Mouse (Mus musculus): ENCODE data around the gene Spdye4c. TPM values are rescaled to one million over a fixed set of nuclear protein-coding genes. Genes with fewer than 3 reads are reported as not detected.

The Spdye4c gene
- polyA plus RNA-seq, 1 experiment from 2014 or later = not detected

- H3K4me2 ChIP-seq (ENCODE audit: low read depth, low read length) = no peak overlapping the region
- WGBS = 30% methylated on average over 16 of the region's 16 CpGs
- H3K9me3 ChIP-seq (ENCODE audit: control insufficient read depth, low read length) = no peaks in the 10 kb centered on the region
- H3K4me1 ChIP-seq (replicated peaks; ENCODE audit: control insufficient read depth, insufficient read depth, low read length) = no peaks in the 10 kb centered on the region
- no peaks in the 10 kb centered on the region for H3K36me3 ChIP-seq (ENCODE audit: control insufficient read depth, insufficient read depth, low read length)
- H3K27ac ChIP-seq (ENCODE audit: low read length) = no peak overlapping the region
- no peak overlapping the region for H3K4me3 ChIP-seq (ENCODE audit: low read length)
- ATAC-seq (ENCODE audit: low read depth) = peak; percentile 92
- H3K27me3 ChIP-seq (ENCODE audit: control insufficient read depth, insufficient read depth, low read depth, low read length) = no peaks in the 10 kb centered on the region; the same call in 1 of the 2 replicates
- H3K9ac ChIP-seq (ENCODE audit: low read length) = no peak overlapping the region
Observed at GRCm38 (mm10) chr2:128572726-128573624, 18.0 kb upstream of the Spdye4c start.

- Histone ChIP-seq H3K4me1 (replicated peaks; ENCODE audit: control insufficient read depth, insufficient read depth, low read length) (no peaks in the 10 kb centered on the region), H3K27me3 (ENCODE audit: control insufficient read depth, insufficient read depth, low read depth, low read length) (no peaks in the 10 kb centered on the region), H3K9ac (ENCODE audit: low read length) (no peak overlapping the region), H3K4me2 (ENCODE audit: low read depth, low read length) (no peak overlapping the region), H3K9me3 (ENCODE audit: control insufficient read depth, low read length) (no peaks in the 10 kb centered on the region), H3K36me3 (ENCODE audit: control insufficient read depth, insufficient read depth, low read length) (no peaks in the 10 kb centered on the region), H3K27ac (ENCODE audit: low read length) (no peak overlapping the region), H3K4me3 (ENCODE audit: low read length) (no peak overlapping the region)
- 74% methylated on average over 5 of the region's 5 CpGs for WGBS
- ATAC-seq (ENCODE audit: low read depth) = no peak
Observed at GRCm38 (mm10) chr2:128582881-128583280, 8.1 kb upstream of the Spdye4c start.

GRCm38 (mm10) chr2:128592301-128592700, 1.3 kb downstream of the Spdye4c start:
- H3K4me3 ChIP-seq (ENCODE audit: low read length) = no peak overlapping the region
- no peak overlapping the region for H3K27ac ChIP-seq (ENCODE audit: low read length)
- H3K9ac ChIP-seq (ENCODE audit: low read length) = no peak overlapping the region
- H3K4me2 ChIP-seq (ENCODE audit: low read depth, low read length) = no peak overlapping the region
- no peaks in the 10 kb centered on the region for H3K36me3 ChIP-seq (ENCODE audit: control insufficient read depth, insufficient read depth, low read length)
- no peak for ATAC-seq (ENCODE audit: low read depth)
- H3K4me1 ChIP-seq (replicated peaks; ENCODE audit: control insufficient read depth, insufficient read depth, low read length) = no peaks in the 10 kb centered on the region
- no peaks in the 10 kb centered on the region for H3K27me3 ChIP-seq (ENCODE audit: control insufficient read depth, insufficient read depth, low read depth, low read length)
- H3K9me3 ChIP-seq (ENCODE audit: control insufficient read depth, low read length) = no peaks in the 10 kb centered on the region
- WGBS = 77% methylated on average over 7 of the region's 7 CpGs

GRCm38 (mm10) chr2:128601534-128601933, 10.5 kb downstream of the Spdye4c start:
- H3K4me2 ChIP-seq (ENCODE audit: low read depth, low read length) = no peak overlapping the region
- no peak overlapping the region for H3K27ac ChIP-seq (ENCODE audit: low read length)
- H3K9me3 ChIP-seq (ENCODE audit: control insufficient read depth, low read length) = no peaks in the 10 kb centered on the region; the same call in 1 of the 2 replicates
- no peaks in the 10 kb centered on the region for H3K36me3 ChIP-seq (ENCODE audit: control insufficient read depth, insufficient read depth, low read length)
- ATAC-seq (ENCODE audit: low read depth) = no peak
- H3K4me1 ChIP-seq (replicated peaks; ENCODE audit: control insufficient read depth, insufficient read depth, low read length) = no peaks in the 10 kb centered on the region
- 18% methylated on average over 2 of the region's 2 CpGs for WGBS
- H3K4me3 ChIP-seq (ENCODE audit: low read length) = no peak overlapping the region
- H3K27me3 ChIP-seq (ENCODE audit: control insufficient read depth, insufficient read depth, low read depth, low read length) = no peaks in the 10 kb centered on the region
- H3K9ac ChIP-seq (ENCODE audit: low read length) = no peak overlapping the region

- Histone ChIP-seq H3K4me3 (ENCODE audit: low read length) (no peak overlapping the region), H3K4me1 (replicated peaks; ENCODE audit: control insufficient read depth, insufficient read depth, low read length) (0 out of 2 replicates have a peak, but pooled peaks cover 3% of the 10 kb centered on the region), H3K9me3 (ENCODE audit: control insufficient read depth, low read length) (peaks cover 5% of the 10 kb centered on the region), H3K9ac (ENCODE audit: low read length) (no peak overlapping the region), H3K4me2 (ENCODE audit: low read depth, low read length) (no peak overlapping the region), H3K36me3 (ENCODE audit: control insufficient read depth, insufficient read depth, low read length) (peaks cover 21% of the 10 kb centered on the region), H3K27ac (ENCODE audit: low read length) (no peak overlapping the region), H3K27me3 (ENCODE audit: control insufficient read depth, insufficient read depth, low read depth, low read length) (no peaks in the 10 kb centered on the region)
- 74% methylated on average over 5 of the region's 5 CpGs for WGBS
- ATAC-seq (ENCODE audit: low read depth) = no peak
Observed at GRCm38 (mm10) chr2:128609286-128609685, 18.3 kb downstream of the Spdye4c start.

- Histone ChIP-seq H3K9me3 (ENCODE audit: control insufficient read depth, low read length) (peaks cover 5% of the 10 kb centered on the region), H3K4me3 (ENCODE audit: low read length) (no peak overlapping the region), H3K27me3 (ENCODE audit: control insufficient read depth, insufficient read depth, low read depth, low read length) (no peaks in the 10 kb centered on the region), H3K9ac (ENCODE audit: low read length) (no peak overlapping the region), H3K27ac (ENCODE audit: low read length) (no peak overlapping the region), H3K4me1 (replicated peaks; ENCODE audit: control insufficient read depth, insufficient read depth, low read length) (0 out of 2 replicates have a peak, but pooled peaks cover 3% of the 10 kb centered on the region), H3K4me2 (ENCODE audit: low read depth, low read length) (no peak overlapping the region), H3K36me3 (ENCODE audit: control insufficient read depth, insufficient read depth, low read length) (peaks cover 32% of the 10 kb centered on the region)
- WGBS = 85% methylated on average over 8 of the region's 8 CpGs
- ATAC-seq (ENCODE audit: low read depth) = no peak
Observed at GRCm38 (mm10) chr2:128611178-128611577, 20.2 kb downstream of the Spdye4c start.

GRCm38 (mm10) chr2:128612275-128612674, 21.3 kb downstream of the Spdye4c start:
- Histone ChIP-seq H3K27me3 (ENCODE audit: control insufficient read depth, insufficient read depth, low read depth, low read length) (no peaks in the 10 kb centered on the region), H3K4me3 (ENCODE audit: low read length) (no peak overlapping the region), H3K4me2 (ENCODE audit: low read depth, low read length) (no peak overlapping the region), H3K9ac (ENCODE audit: low read length) (no peak overlapping the region), H3K27ac (ENCODE audit: low read length) (no peak overlapping the region), H3K36me3 (ENCODE audit: control insufficient read depth, insufficient read depth, low read length) (peaks cover 38% of the 10 kb centered on the region), H3K4me1 (replicated peaks; ENCODE audit: control insufficient read depth, insufficient read depth, low read length) (0 out of 2 replicates have a peak, but pooled peaks cover 3% of the 10 kb centered on the region), H3K9me3 (ENCODE audit: control insufficient read depth, low read length) (no peaks in the 10 kb centered on the region)
- ATAC-seq (ENCODE audit: low read depth) = no peak
- WGBS = 86% methylated on average over 7 of the region's 7 CpGs

GRCm38 (mm10) chr2:128613365-128613764, 22.4 kb downstream of the Spdye4c start:
- WGBS = 43% methylated on average over 5 of the region's 5 CpGs
- ATAC-seq (ENCODE audit: low read depth) = peak; percentile 59
- Histone ChIP-seq H3K9ac (ENCODE audit: low read length) (no peak overlapping the region), H3K27ac (ENCODE audit: low read length) (peak overlapping the region; percentile 56), H3K27me3 (ENCODE audit: control insufficient read depth, insufficient read depth, low read depth, low read length) (no peaks in the 10 kb centered on the region), H3K36me3 (ENCODE audit: control insufficient read depth, insufficient read depth, low read length) (peaks cover 48% of the 10 kb centered on the region), H3K4me1 (replicated peaks; ENCODE audit: control insufficient read depth, insufficient read depth, low read length) (0 out of 2 replicates have a peak, but pooled peaks cover 3% of the 10 kb centered on the region), H3K4me2 (ENCODE audit: low read depth, low read length) (no peak overlapping the region), H3K4me3 (ENCODE audit: low read length) (no peak overlapping the region), H3K9me3 (ENCODE audit: control insufficient read depth, low read length) (no peaks in the 10 kb centered on the region)

GRCm38 (mm10) chr2:128615366-128615765, 24.4 kb downstream of the Spdye4c start:
- H3K9me3 ChIP-seq (ENCODE audit: control insufficient read depth, low read length) = no peaks in the 10 kb centered on the region
- ATAC-seq (ENCODE audit: low read depth) = no peak
- no peak overlapping the region for H3K9ac ChIP-seq (ENCODE audit: low read length)
- no peak overlapping the region for H3K4me2 ChIP-seq (ENCODE audit: low read depth, low read length)
- H3K4me1 ChIP-seq (replicated peaks; ENCODE audit: control insufficient read depth, insufficient read depth, low read length) = 0 out of 2 replicates have a peak, but pooled peaks cover 3% of the 10 kb centered on the region
- H3K27ac ChIP-seq (ENCODE audit: low read length) = no peak overlapping the region
- H3K36me3 ChIP-seq (ENCODE audit: control insufficient read depth, insufficient read depth, low read length) = peaks cover 68% of the 10 kb centered on the region
- no peaks in the 10 kb centered on the region for H3K27me3 ChIP-seq (ENCODE audit: control insufficient read depth, insufficient read depth, low read depth, low read length)
- no peak overlapping the region for H3K4me3 ChIP-seq (ENCODE audit: low read length)
- WGBS = 88% methylated on average over 4 of the region's 4 CpGs
